Mouse (Mus musculus): ENCODE results near the gene Bdnf.

- TF ChIP-seq CTCF (IDR thresholded peaks at IDR 0.05; ENCODE audit: low read depth, low read length) (no peak), EP300 (IDR thresholded peaks at IDR 0.05; ENCODE audit: insufficient read depth, low read depth, low read length) (no peak)
Measured at GRCm38 (mm10) chr2:109706524-109706923, 32.0 kb downstream of the Bdnf start.
